24 mouse cellular contexts compared by ENCODE assay signal in the genomic region with DNA sequence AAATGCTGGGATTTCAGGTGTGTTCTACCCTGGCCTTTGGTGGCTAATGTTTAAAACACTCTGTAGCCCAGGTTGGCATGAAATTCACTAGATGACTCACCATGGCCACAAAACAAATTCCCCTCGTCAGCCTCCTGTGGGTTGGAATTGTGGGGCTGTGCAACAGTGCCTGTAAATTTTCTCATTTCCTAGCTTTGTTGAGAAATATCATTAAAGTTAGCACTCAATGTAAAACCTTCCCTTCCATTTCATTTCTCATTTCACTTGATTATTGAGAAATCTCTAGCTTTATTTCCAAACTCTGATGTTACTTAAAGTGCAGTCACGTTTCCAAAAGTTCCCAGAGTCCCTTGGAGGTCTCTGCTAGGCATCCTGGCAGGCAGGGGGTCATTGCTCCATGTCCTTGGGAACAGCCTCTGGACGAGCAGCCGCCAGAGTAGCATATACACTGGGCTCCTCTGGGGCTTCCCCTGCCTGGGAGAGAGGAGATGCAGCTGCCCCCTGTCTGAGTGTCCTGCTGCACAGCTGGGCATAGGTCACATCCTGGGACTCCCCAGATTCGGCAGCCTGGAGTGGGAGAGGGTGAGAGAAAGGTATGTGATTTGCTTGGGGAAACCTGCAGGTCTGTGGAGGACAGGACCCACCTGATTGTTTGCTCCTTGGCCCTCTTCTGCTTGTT. TPM values are rescaled to one million over a fixed set of nuclear protein-coding genes. Genes with fewer than 3 reads are reported as not detected.
A peak's percentile ranks its signal among the peaks of the same experiment; 100 is the strongest.
DNase-seq lines count a peak whose midpoint lies in the region; ATAC-seq and TF ChIP-seq lines count a peak whose summit lies in the region.
"Had no signal": no experiment of that assay in that cellular context is flagged by ENCODE, and none has a peak within 500 bp of the region (broad histone marks: within the 10 kb centered on the region; RNA-seq: fewer than 3 reads in every experiment).

No protein-coding gene starts in this region.

- WGBS in hindbrain, embryonic 16.5 days: 36% methylated on average over 5 of the region's 5 CpGs
- WGBS in hindbrain, embryonic 10.5 days: 53% methylated on average over 5 of the region's 5 CpGs
- WGBS in lung, postnatal 0 days: 29% methylated on average over 5 of the region's 5 CpGs

- ATAC-seq in hindbrain, embryonic 16.5 days: 0 out of 2 replicates have a peak, but pooled peaks have one; percentile 32
- peak; percentile 95 for ATAC-seq in lung, postnatal 0 days
- peak; percentile 68 for ATAC-seq in granulocyte monocyte progenitor cell, adult 5-6 weeks (replicated peaks; ENCODE audit: poor library complexity, severe bottlenecking)
- ATAC-seq: activated CD4-positive, CD25-positive, alpha-beta regulatory T cell, adult 4 months; forebrain, postnatal 0 days; intestine, postnatal 0 days had no signal

- DNase-seq in hindbrain, embryonic 10.5 days (ENCODE audit: low spot score): no peak
- peak; percentile 87 for DNase-seq in lung, postnatal 0 days (ENCODE audit: low spot score)
- DNase-seq in lung, adult 18-20 months: no peak
- DNase-seq in cerebellum, adult 11 months: no peak
- no peak for DNase-seq in thymus, postnatal 0 days (ENCODE audit: low spot score)
- DNase-seq: adrenal gland, adult 8-10 months; B cell, adult 2 months; cerebellum, adult 9-10 months; forebrain, postnatal 0 days; gastrocnemius, postnatal 14 days; heart, adult 2 months; heart, postnatal 4 days; lung, embryonic 14.5 days; thymus, adult 18-20 months had no signal

- H3K36me3 ChIP-seq in hindbrain, embryonic 16.5 days (ENCODE audit: control insufficient read depth, insufficient read depth, low read length): peaks cover 6% of the 10 kb centered on the region; the same call in 1 of the 2 replicates
- H3K36me3 ChIP-seq in hindbrain, embryonic 10.5 days: peaks cover 10% of the 10 kb centered on the region
- H3K36me3 ChIP-seq in lung, postnatal 0 days (ENCODE audit: insufficient read depth, low read length): no peaks in the 10 kb centered on the region

- no peak overlapping the region for H3K4me3 ChIP-seq in hindbrain, embryonic 16.5 days (ENCODE audit: low read length)
- H3K4me3 ChIP-seq in hindbrain, embryonic 10.5 days: no peak overlapping the region
- H3K4me3 ChIP-seq in lung, postnatal 0 days (ENCODE audit: low read depth, low read length): no peak overlapping the region
- H3K4me3 ChIP-seq: embryonic facial prominence, embryonic 15.5 days; heart, adult 2 months; hindbrain, embryonic 15.5 days; left cerebral cortex, adult 2 months; neural tube, embryonic 15.5 days had no signal

- no peaks in the 10 kb centered on the region for H3K9me3 ChIP-seq in hindbrain, embryonic 16.5 days (ENCODE audit: control insufficient read depth, low read length)
- no peaks in the 10 kb centered on the region for H3K9me3 ChIP-seq in hindbrain, embryonic 10.5 days
- H3K9me3 ChIP-seq in lung, postnatal 0 days (ENCODE audit: low read length): no peaks in the 10 kb centered on the region
- H3K9me3 ChIP-seq: embryonic facial prominence, embryonic 15.5 days; hindbrain, embryonic 15.5 days; neural tube, embryonic 15.5 days had no signal

- no peak overlapping the region for H3K9ac ChIP-seq in hindbrain, embryonic 16.5 days (ENCODE audit: low read depth, low read length)
- H3K9ac ChIP-seq in lung, postnatal 0 days (replicated peaks; ENCODE audit: low read depth): no peak overlapping the region
- H3K9ac ChIP-seq: embryonic facial prominence, embryonic 15.5 days; forebrain, postnatal 0 days; hindbrain, embryonic 15.5 days; lung, embryonic 14.5 days; neural tube, embryonic 15.5 days had no signal

- no peaks in the 10 kb centered on the region for H3K4me1 ChIP-seq in hindbrain, embryonic 16.5 days (ENCODE audit: control insufficient read depth, insufficient read depth, low read depth, low read length)
- H3K4me1 ChIP-seq in hindbrain, embryonic 10.5 days (replicated peaks): no peaks in the 10 kb centered on the region
- no peaks in the 10 kb centered on the region for H3K4me1 ChIP-seq in lung, postnatal 0 days (ENCODE audit: insufficient read depth, low read depth, low read length)
- H3K4me1 ChIP-seq: embryonic facial prominence, embryonic 15.5 days; hindbrain, embryonic 15.5 days; neural tube, embryonic 15.5 days had no signal

- peak; percentile 39; the same call in 1 of the 2 replicates for TF ChIP-seq EP300 in lung, postnatal 0 days (IDR thresholded peaks at IDR 0.05)

- TF ChIP-seq CTCF in lung, postnatal 0 days (IDR thresholded peaks at IDR 0.05): no peak

- no peaks in the 10 kb centered on the region for H3K27me3 ChIP-seq in hindbrain, embryonic 16.5 days (replicated peaks; ENCODE audit: control insufficient read depth, insufficient read depth, low read length)
- no peaks in the 10 kb centered on the region for H3K27me3 ChIP-seq in hindbrain, embryonic 10.5 days (ENCODE audit: insufficient read depth, poor library complexity, severe bottlenecking)
- H3K27me3 ChIP-seq in lung, postnatal 0 days (replicated peaks; ENCODE audit: insufficient read depth, low read length): no peaks in the 10 kb centered on the region
- H3K27me3 ChIP-seq: embryonic facial prominence, embryonic 15.5 days; hindbrain, embryonic 15.5 days; neural tube, embryonic 15.5 days had no signal

- no peak overlapping the region for H3K27ac ChIP-seq in hindbrain, embryonic 16.5 days (ENCODE audit: low read depth, low read length)
- no peak overlapping the region for H3K27ac ChIP-seq in hindbrain, embryonic 10.5 days
- H3K27ac ChIP-seq in lung, postnatal 0 days (ENCODE audit: low read length): no peak overlapping the region
- H3K27ac ChIP-seq: embryonic facial prominence, embryonic 15.5 days; heart, adult 2 months; hindbrain, embryonic 15.5 days; left cerebral cortex, adult 2 months; macrophage; neural tube, embryonic 15.5 days had no signal

- no peak overlapping the region for H3K4me2 ChIP-seq in hindbrain, embryonic 16.5 days (ENCODE audit: low read length)
- no peak overlapping the region for H3K4me2 ChIP-seq in lung, postnatal 0 days (replicated peaks; ENCODE audit: low read depth, low read length)
- H3K4me2 ChIP-seq: embryonic facial prominence, embryonic 15.5 days; hindbrain, embryonic 15.5 days; lung, embryonic 14.5 days; midbrain, embryonic 11.5 days; neural tube, embryonic 15.5 days had no signal

RNA-seq across cellular contexts. Expression of a gene that starts 7.8 kb away (rescaled TPM):
- 0.21 and 0.50 TPM in 2 replicates for polyA plus RNA-seq in hindbrain, embryonic 16.5 days (2015; fragmentation: Nextera tagmentation; extraction: Ambion mirVana)
- 0.07 and 0.38 TPM in 2 replicates for polyA plus RNA-seq in hindbrain, embryonic 10.5 days (2016; fragmentation: Nextera tagmentation; extraction: Ambion mirVana)
- polyA plus RNA-seq in lung, postnatal 0 days (2015; fragmentation: Nextera tagmentation; extraction: Ambion mirVana): 4.7 and 5.3 TPM in 2 replicates
- total RNA-seq in granulocyte monocyte progenitor cell, adult 5-6 weeks (2014; fragmentation: Nextera tagmentation): 3.8 TPM in 1 of 2 replicates, not detected in the other
- 3.1 and 3.3 TPM in 2 replicates for total RNA-seq in granulocyte monocyte progenitor cell, adult 5-6 weeks (2017)
- 2.5 TPM in 2 replicates for polyA plus RNA-seq in thymus, postnatal 0 days (2015; fragmentation: Nextera tagmentation; extraction: Ambion mirVana)

RNA-seq across cellular contexts. Expression of a gene that starts 8.6 kb away (rescaled TPM):
- polyA plus RNA-seq in hindbrain, embryonic 16.5 days (2015; fragmentation: Nextera tagmentation; extraction: Ambion mirVana): 675 and 689 TPM in 2 replicates
- polyA plus RNA-seq in hindbrain, embryonic 10.5 days (2016; fragmentation: Nextera tagmentation; extraction: Ambion mirVana): 1,151 and 1,302 TPM in 2 replicates
- 1,058 and 1,064 TPM in 2 replicates for polyA plus RNA-seq in lung, postnatal 0 days (2015; fragmentation: Nextera tagmentation; extraction: Ambion mirVana)
- total RNA-seq in granulocyte monocyte progenitor cell, adult 5-6 weeks (2014; fragmentation: Nextera tagmentation): 3,458 and 3,628 TPM in 2 replicates
- total RNA-seq in granulocyte monocyte progenitor cell, adult 5-6 weeks (2017): 1,516 and 1,598 TPM in 2 replicates
- 2,079 and 2,116 TPM in 2 replicates for polyA plus RNA-seq in thymus, postnatal 0 days (2015; fragmentation: Nextera tagmentation; extraction: Ambion mirVana)

RNA-seq across cellular contexts. Expression of a gene that starts 19.1 kb away (rescaled TPM):
- polyA plus RNA-seq in hindbrain, embryonic 16.5 days (2015; fragmentation: Nextera tagmentation; extraction: Ambion mirVana): 124 and 127 TPM in 2 replicates
- polyA plus RNA-seq in hindbrain, embryonic 10.5 days (2016; fragmentation: Nextera tagmentation; extraction: Ambion mirVana): 38.9 and 39.2 TPM in 2 replicates
- 39.1 and 43.8 TPM in 2 replicates for polyA plus RNA-seq in lung, postnatal 0 days (2015; fragmentation: Nextera tagmentation; extraction: Ambion mirVana)
- 63.5 and 76.3 TPM in 2 replicates for total RNA-seq in granulocyte monocyte progenitor cell, adult 5-6 weeks (2014; fragmentation: Nextera tagmentation)
- total RNA-seq in granulocyte monocyte progenitor cell, adult 5-6 weeks (2017): 22.6 and 38.3 TPM in 2 replicates
- 36.0 and 40.1 TPM in 2 replicates for polyA plus RNA-seq in thymus, postnatal 0 days (2015; fragmentation: Nextera tagmentation; extraction: Ambion mirVana)

RNA-seq across cellular contexts. Expression of a gene that starts 19.7 kb away (rescaled TPM):
- 282 and 308 TPM in 2 replicates for polyA plus RNA-seq in hindbrain, embryonic 16.5 days (2015; fragmentation: Nextera tagmentation; extraction: Ambion mirVana)
- 269 and 282 TPM in 2 replicates for polyA plus RNA-seq in hindbrain, embryonic 10.5 days (2016; fragmentation: Nextera tagmentation; extraction: Ambion mirVana)
- 155 and 158 TPM in 2 replicates for polyA plus RNA-seq in lung, postnatal 0 days (2015; fragmentation: Nextera tagmentation; extraction: Ambion mirVana)
- 21.2 and 28.7 TPM in 2 replicates for total RNA-seq in granulocyte monocyte progenitor cell, adult 5-6 weeks (2014; fragmentation: Nextera tagmentation)
- 31.6 and 37.5 TPM in 2 replicates for total RNA-seq in granulocyte monocyte progenitor cell, adult 5-6 weeks (2017)
- 67.5 and 70.1 TPM in 2 replicates for polyA plus RNA-seq in thymus, postnatal 0 days (2015; fragmentation: Nextera tagmentation; extraction: Ambion mirVana)

RNA-seq across cellular contexts. Expression of a gene that starts 35.0 kb away (rescaled TPM):
- 3.8 and 4.6 TPM in 2 replicates for polyA plus RNA-seq in hindbrain, embryonic 16.5 days (2015; fragmentation: Nextera tagmentation; extraction: Ambion mirVana)
- 3.5 and 5.8 TPM in 2 replicates for polyA plus RNA-seq in hindbrain, embryonic 10.5 days (2016; fragmentation: Nextera tagmentation; extraction: Ambion mirVana)
- 60.3 and 69.0 TPM in 2 replicates for polyA plus RNA-seq in lung, postnatal 0 days (2015; fragmentation: Nextera tagmentation; extraction: Ambion mirVana)
- total RNA-seq in granulocyte monocyte progenitor cell, adult 5-6 weeks (2014; fragmentation: Nextera tagmentation): 4.7 and 11.5 TPM in 2 replicates
- 2.2 and 2.3 TPM in 2 replicates for total RNA-seq in granulocyte monocyte progenitor cell, adult 5-6 weeks (2017)
- 12.5 TPM in 2 replicates for polyA plus RNA-seq in thymus, postnatal 0 days (2015; fragmentation: Nextera tagmentation; extraction: Ambion mirVana)

Comparison
In these comparisons a context has a peak if more than half of its experiments do, and no peak if none do; other contexts are left out.
1. ATAC-seq: peak in every context shown above with its lines; median percentile 95 in lung, postnatal 0 days; 68 in granulocyte monocyte progenitor cell, adult 5-6 weeks; 32 in hindbrain, embryonic 16.5 days.